Mouse (Mus musculus) fat pad, adult 2 months (tissue): ENCODE data around the gene Kif18a.

ENCODE experiments used
- DNase-seq: peaks from one replicate; pipeline ENCODE4 v3.0.0-alpha.2; 2011; ENCODE audit warnings: low read depth, low spot score; ENCODE audit errors: extremely low read depth

Gene Kif18a

DNA sequence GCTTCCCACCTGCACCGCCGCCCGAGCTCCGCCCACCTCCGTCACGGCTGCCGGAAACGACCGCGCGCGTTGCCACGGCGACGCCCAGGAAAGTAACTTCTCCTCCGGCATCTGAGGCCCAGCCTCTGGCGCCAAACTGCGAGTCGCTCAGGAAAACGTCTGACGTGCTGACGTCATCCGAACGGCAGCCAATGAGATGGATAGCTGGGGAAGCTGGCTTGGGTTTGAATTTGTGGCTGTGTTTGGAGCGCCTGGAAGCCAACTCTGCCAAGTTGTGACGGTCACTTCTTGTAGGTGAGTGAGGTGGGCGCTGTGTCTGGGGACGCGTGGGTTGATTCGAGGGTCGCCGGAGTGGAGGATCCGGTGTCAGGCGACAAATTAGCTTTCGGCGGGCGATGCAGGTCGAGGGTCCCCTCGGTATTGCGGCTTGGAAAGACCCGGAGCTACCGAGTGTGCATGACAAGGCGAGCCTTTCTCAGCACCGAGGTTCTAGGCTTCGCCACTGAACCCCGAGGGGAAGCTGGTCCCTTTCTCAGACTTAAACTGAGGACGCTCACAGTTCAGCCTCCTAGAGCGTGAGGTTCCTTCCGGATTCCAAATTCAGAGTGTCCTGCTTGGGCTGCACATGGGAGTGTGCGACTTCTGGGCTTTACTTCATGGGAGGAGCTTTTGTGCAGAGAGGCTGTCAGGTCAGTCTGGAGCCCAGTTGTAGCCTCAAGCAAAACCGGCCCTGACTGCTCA is at the start of gene Kif18a, which contains the start of gene Mettl15:
Gene Kif18a, plus strand, starts transcription at position 139 of the 741 bp plus-strand sequence.
Gene Mettl15, minus strand, starts transcription at position 149 of the 741 bp plus-strand sequence.
- DNase-seq = peak; percentile 66

DNA sequence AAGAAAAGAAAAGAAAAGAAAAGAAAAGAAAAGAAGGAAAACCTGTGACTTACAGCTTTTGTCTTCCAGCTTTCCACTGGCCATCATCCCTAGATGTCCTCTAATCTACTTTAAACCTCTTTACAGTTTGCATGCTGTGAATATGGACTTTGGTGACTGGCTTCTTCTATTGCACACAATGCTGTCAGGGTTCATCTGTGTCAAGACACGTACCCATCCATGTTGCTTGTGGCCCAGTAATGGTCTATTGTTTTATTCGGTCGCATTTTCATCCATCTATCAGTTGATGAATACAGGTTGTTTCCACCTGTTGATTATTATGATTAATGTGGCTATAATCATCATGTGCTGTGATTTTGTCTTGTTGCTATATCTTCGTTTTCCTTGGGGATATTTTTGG is 46.7 kb upstream of the Kif18a start:
- DNase-seq = no peak

DNA sequence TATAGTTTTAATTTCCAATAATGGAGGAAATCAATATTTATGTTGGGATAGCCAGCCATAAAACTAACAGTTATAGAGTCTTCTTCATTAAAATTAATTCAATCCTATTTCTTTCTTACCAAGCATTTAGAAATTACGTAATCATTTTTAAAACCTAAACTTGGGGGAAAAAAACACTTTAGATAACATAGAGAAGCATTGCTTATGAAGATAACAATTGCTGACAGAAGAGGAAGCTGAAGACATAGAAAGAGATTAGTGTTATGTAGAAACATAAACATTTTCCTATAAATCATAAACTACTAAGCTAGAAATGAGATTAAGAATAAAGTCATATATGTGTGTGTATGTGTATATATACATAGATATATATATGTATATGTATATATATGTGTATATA is 44.8 kb upstream of the Kif18a start:
- DNase-seq = no peak

DNA sequence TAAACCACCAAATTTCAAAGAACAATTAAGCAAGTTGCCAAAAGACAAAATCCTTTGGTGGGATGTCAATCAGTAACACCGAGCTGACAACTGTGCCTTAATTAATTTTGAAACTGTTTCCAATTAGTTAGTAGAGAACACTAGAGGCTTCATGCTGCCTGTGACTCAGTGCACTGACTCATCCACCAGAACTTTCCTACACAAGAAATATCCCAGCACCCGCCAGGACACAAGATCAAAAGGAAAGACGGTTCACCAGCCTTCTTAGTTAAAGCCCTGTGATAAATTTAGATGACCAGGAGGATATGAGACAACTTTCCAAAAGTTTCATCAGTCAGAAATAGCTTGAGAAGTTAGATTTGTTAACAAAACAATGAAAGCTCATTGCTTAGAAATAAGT is 38.6 kb upstream of the Kif18a start:
- no peak for DNase-seq

DNA sequence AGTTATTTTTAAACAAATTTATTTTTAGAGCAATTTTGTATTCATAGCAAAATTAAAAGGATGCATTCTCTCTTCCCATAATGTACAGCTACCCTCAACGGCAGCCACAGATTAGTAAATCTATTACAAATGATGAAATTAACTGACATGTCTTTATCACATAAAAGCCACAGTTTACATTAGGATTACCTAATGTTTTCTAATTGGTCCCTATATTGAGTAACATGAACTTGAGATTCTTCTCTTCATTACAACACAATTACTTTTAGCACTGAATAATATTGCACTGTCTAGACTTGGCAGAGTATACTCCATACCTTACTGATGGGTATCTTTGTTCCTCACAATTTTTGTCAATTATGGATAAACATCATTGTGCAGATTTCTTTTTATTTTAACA is 17.8 kb upstream of the Kif18a start:
- DNase-seq = peak; percentile 25

DNA sequence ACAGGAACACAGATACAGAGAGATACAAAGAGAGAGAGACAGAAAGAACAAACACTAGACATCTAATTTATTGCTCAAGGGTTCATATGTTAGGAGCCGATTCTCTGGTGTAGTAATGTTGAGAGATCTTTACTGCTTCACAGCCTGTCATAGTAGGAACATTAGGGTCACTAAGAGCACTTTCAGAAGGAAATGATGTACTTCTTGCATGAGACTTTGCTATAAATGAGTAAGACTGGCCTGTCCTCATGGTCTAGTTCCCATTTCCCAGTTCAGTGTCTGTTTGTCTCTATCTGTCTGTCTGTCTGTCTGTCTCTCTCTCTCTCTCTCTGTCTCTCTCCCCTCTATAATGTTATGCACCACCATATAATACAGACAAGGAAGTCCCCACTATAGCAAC is 7.4 kb upstream of the Kif18a start:
- DNase-seq = no peak

DNA sequence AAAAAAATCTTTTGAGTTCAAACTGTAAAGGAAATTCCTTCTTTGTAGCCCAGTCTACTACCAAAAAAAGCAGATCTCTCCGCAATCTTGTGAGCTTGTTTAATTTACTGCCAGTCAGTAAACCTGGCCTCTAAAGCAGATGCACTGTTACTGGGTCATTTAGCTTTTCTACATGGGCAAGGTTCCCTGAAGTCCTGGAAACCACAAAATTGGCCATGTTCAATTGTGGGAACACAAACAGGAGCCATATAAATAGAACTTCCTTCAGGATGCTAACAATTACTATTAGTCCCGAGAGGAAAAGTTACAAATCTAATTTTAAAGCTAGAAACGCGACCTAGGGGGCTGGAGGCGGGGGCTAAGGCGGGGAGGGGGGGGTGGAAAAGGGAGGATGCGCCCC is 2.9 kb upstream of the Kif18a start:
- no peak for DNase-seq

DNA sequence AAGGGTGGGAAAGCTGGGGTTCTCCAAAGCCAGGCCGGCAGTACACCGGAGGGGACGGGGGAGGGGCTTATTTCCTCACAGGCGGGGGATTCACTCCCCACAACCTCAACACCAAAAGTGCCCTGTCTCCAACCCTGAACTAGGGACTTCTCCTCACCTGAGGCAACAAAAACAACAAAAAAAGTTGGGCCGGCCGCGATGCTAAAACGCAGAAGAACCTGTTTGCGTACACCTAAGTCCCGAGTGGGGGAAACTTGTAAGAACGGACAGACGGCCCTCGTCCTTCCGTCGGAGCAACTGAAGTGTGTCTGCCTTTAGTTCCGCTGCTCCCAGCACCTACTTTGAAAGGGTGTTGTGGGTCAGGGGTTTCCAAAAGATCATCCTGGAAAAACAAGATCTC is 2.5 kb upstream of the Kif18a start:
- DNase-seq = no peak

DNA sequence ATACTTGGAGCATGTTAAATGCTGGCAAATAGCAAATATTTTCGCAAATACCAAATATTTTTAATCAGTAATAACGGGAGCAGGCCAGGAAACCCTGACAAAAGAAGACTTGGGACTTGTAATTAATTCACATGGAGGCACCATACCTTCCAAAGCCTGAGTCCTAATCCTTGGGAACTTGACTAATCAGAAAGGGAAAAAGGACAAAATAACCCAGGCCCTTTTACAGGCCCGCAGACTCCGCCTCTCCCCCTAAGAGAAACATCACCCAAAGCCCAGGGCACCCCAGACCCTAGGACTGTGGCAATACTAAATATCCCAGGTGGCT is 302 bp upstream of the Kif18a start:
- DNase-seq = no peak

DNA sequence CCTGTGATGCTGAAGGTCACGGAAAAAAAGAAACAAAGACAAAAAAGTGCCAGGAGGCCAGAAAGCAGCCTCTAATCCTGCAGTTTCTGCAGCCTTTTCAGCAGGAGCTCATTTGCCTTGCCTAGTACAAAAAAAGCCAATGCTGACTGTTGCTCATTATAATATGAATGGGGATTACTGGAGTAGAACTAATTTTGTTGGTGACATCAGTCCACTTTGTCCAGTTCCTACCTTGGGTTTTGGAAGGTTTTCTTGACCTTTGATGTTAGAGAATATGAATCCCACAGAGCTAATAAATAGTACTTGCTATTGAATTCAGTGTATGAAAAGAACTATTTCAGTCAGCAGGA is 778 bp downstream of the Kif18a start:
- DNase-seq = no peak

DNA sequence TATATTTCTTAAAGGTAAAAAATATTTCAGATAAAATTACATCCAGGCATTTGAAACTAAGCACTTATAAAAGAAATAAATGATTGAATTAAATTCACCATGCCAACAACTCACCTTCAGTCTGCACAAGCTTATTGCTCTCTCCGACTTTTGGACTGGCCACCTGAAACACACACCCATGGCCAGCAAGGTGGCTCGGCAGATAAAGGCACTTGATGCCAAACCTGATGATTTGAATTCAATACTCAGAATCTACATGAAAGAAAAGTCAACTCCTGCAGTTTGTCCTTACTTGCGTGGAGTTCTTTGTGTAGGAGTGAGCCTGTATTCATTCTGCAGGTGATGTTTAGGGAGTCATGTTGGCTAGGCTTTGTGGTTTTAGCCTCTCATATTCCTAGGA is 3.6 kb downstream of the Kif18a start:
- no peak for DNase-seq

DNA sequence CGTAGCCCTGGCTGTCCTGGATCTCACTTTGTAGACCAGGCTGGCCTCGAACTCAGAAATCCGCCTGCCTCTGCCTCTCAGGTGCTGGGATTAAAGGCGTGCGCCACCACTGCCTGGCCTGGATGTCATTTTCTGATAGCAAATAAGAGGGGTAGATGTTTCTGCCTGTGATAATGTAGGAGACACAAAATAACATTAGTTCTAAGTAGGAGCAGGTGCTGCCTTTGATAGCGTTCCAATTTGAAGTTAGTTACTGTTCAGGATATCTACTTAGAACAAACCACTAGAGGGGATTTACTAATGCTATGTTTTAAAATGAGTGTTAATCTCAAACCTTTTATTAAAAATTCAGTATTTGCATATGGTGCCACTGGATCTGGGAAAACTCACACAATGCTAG is 8.8 kb downstream of the Kif18a start:
- DNase-seq = no peak

DNA sequence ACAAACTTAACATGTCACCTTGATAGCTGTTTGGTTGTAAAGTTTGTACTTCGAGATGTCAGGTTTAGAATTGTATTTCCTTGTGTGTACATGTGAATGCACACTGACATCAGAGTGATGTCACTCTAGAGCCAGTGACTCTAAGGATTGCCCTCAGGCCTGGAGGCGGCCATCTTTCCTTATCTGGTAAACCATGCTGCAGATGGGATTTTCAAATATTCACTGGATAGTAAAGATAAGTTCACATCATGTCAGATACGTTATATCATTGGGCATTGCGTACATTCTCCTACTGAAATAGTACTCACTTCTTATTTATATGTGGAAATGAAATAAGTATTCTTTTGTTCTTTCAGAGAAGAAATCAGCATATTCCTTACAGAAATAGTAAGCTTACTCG is 15.7 kb downstream of the Kif18a start:
- DNase-seq = no peak

DNA sequence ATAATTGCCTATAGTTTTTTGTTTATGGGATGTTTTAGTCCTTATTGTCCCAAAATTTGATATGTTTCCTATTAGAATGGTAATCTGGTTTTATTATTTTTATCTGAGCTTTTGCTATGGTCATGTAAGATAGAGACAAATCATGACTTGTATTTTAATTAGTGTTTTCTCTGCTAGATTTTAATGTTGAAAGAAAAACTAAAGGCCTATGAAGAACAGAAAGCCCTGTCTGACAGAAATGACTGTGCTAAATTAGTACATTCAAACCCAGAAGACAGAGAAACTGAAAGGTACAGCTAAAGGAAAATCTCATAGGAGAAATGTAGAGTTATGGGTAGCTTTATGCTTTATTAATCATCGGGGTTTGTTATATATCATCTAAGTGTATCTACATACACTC is 17.6 kb downstream of the Kif18a start:
- no peak for DNase-seq

DNA sequence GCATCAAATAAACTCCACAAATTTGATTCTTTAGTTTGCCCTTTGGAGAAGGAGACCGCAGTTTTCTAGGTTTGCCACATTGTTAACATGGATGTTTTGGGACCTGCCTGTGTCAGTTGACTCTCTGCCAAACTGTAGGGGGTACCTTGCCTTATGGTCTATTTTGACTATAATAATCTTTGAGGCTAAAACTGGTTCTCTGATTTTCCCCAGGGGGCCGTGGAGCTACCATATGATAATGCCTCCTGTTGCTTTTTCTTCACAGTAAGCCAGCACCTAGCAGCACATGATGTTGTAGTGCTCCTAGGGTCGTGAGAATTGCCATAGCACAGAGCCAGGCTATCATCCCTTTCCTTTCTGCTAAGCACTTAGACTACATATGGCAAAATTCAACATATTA is 21.7 kb downstream of the Kif18a start:
- no peak for DNase-seq

DNA sequence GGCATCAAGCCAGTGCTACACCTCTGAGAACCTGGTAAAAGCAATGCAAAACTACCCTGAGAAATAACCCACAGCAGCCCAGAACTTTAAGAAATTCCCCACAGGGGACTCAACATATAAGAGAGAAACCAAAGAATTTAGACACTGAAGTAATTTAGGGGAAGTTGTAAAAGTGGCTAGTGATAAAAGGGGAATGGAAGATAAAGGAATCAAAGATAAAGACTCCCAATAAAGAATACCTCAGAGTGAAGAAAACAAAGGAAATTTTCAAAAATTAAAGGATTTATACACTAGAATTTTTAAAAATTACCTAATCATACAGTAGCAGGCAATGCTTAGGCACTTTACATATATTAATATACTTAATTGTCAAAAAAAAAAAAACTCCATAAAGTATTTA is 23.1 kb downstream of the Kif18a start:
- no peak for DNase-seq

DNA sequence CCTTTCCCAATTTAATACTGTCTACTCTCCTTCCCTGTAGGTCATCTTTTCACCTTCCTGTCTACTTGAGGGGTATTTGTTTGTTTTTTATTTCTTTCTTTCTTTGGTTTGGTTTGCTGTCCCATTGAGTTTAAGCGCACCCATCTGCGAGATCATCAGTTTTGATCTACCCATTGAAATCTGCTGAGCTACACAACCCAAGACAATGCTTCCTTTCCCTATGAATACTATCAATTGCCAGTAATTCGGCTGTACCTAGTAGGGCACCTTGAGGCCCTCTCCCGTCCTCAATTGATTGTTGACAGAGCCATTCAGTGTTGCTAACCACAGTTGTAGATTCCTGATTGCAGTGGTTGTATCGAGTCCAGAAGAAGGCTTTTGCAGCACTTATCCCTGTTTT is 30.8 kb downstream of the Kif18a start:
- no peak for DNase-seq

DNA sequence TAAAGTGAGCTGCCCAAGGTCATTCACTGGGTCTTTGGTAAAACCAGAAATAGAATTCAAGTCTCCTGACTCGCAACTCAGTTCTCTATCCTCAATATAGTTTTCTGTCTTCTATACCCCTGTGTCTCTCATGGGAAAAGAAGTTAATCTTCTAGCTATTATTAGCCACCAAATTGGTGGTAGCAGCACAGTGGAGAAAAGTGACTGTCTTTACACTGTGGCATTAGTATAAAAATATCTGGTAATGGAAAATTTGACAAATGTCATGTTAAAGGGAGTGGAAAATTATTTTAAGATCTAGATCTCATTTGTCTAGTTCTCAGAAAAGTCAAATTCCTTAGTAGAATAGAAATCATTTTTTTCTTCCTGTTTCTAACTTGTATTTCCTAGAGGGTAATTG is 51.3 kb downstream of the Kif18a start:
- no peak for DNase-seq

DNA sequence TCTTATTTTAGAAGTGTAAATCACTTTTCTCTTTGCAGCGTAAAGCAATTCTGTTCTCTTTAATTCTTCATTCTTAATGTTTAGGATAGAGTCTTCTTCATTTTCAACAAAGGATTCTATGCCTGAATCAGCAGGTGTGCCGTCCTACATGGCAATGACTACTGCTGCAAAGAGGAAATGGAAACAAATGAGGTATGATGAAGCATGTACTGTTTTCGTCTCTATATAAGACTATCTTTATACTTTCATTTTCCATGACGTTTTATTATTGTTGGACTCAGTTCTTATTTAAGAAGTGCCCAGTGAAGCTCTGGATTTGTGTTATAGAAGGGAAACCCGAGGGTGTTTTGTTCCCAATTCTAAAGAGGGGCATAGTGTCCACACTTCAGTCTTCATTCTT is 53.7 kb downstream of the Kif18a start:
- no peak for DNase-seq

DNA sequence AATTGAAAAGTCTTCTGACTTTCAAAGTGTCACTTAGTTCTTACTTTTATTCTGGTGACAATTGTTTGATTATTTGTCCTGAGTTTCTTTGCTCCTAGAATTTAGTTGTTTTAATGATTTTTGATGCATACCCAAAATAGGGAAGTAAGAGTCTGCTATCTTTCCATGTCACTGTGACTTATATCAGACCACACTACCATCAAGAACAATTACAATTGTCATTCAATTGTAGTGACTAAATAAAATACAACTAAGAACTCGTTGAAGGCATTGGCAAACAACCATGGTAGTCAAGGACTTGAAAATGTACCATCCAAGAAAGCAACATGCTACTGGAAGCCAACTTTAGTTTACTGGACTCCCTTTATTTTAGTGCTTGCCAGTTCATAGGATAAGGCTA is 55.2 kb downstream of the Kif18a start:
- no peak for DNase-seq

DNA sequence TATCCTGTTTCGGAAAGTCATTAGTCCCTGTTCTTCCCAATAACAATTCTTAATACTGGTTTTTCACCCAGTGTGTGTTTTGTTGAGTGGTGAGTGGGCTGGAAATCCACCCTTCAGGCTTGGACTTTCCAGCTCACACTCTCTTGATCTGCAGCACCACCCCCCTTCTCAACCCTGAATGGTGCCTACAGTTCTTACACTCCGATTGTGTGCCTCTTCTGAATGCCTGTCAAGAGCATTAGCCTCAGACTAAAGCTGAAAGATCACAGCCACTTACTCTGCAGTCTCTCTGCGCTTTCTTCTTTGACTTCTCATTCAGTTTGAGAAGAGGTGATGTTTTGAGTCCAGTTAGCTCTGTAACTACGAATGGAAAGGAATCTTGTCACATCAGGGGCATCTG is 64.8 kb downstream of the Kif18a start:
- no peak for DNase-seq

DNA sequence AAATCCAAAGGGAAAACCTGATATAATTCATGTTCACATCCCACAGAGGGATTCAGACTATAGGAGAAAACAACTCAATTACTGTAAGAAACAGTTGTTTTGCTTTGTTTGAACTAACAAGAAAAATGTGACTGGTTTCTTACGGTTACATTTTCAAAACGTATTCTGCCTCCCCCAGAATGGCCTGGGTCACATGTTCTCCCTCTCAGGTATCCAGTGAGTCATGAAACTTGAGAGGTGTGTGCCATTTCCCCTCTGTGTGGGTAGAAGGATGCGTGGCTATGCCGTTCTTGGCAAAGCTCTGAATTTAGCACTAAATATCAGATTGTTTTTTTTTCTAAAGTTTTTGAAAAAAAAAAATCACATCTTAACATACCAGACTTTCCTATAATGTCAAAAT is 68.2 kb downstream of the Kif18a start:
- no peak for DNase-seq

DNA sequence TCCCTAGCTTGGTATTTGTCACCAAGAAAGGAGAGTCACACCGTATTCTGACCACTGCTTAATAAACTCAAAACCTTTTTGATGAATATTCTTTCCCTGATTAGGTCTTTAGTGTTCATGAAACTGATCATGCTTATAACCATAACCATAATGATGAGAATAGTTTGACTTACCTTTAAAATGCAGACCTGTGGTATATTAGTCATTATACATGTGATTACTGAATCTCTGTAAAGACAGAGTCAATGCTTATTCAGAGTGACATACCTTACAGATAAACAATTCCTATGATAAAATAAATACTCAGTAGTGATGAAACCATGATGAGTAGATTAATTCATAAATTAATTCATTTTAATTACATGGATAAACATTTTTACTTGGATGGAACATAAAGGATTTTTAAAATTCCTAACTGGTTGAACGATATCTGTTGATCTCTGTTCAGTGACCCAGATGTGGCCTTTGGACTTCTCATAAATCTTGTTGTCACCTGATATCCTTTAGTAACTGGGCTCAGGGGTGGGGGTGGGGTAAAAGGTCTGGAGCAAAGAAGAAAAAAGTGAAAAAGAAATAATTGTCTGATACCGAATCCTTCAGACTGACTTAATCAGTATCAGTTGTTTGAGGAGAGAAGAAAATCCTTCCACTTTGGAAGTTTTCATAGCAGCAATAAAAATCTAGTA is 78.1 kb downstream of the Kif18a start:
- DNase-seq = no peak
